ENCODE assay signal across 14 mouse cellular contexts in the genomic region with DNA sequence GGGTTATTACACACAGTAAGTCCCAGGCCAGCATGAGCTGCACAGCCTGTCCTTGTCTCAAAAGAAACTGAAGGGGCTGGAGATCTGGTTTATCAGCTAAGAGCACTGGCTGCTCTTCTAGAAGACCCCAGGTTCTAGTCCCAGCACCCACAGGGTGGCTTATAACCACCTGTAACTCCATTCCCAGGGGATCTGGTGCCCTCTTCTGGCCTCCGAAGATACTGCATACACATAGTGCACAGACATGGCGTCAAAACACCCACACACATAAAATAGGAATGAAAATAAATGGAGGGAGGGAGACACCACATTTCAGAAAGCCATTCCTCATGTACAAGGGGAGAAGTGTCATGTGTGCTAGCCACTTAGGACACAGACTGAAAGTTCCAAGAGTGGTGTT. TPM values are rescaled to one million over a fixed set of nuclear protein-coding genes. Genes with fewer than 3 reads are reported as not detected.
A peak's percentile ranks its signal among the peaks of the same experiment; 100 is the strongest.
DNase-seq lines count a peak whose midpoint lies in the region; ATAC-seq and TF ChIP-seq lines count a peak whose summit lies in the region.
"Had no signal": no experiment of that assay in that cellular context is flagged by ENCODE, and none has a peak within 500 bp of the region (broad histone marks: within the 10 kb centered on the region; RNA-seq: fewer than 3 reads in every experiment).

No protein-coding gene starts in this region.

- intact Hi-C loops in heart, postnatal 25 days (cut with DNase I), result loop anchor here (5.0 kb wide), 1 partner anchor 58 kb away; a partner anchor contains a TSS

- DNase-seq in CD4-positive, CD25-positive, alpha-beta regulatory T cell, adult 2 months (ENCODE audit: low read depth, low spot score), result peak; percentile 7
- no peak for DNase-seq in layer of hippocampus, adult 2 months (ENCODE audit: low spot score in 2 of 2)
- no peak for DNase-seq in layer of hippocampus, postnatal 14 days (ENCODE audit: low spot score in 2 of 2)
- peak; percentile 17 for DNase-seq in thymus, postnatal 4 days
- no peak for DNase-seq in thymus, postnatal 0 days (ENCODE audit: low spot score)
- no peak for DNase-seq in heart, postnatal 25 days (ENCODE audit: low spot score)
- DNase-seq: right cerebral cortex, postnatal 14 days had no signal

- TF ChIP-seq CTCF in layer of hippocampus, adult 2 months (conservative IDR thresholded peaks at IDR 0.05), result peak; percentile 57

- no peak for ATAC-seq in CD4-positive, CD25-positive, alpha-beta regulatory T cell, adult 4 months
- ATAC-seq in megakaryocyte progenitor cell, adult 5-6 weeks (replicated peaks; ENCODE audit: poor library complexity), result no peak
- ATAC-seq: forebrain, embryonic 16.5 days; inflammation-experienced regulatory T-cells, adult 6 months had no signal

- H3K27ac ChIP-seq in layer of hippocampus, adult 2 months, result no peak overlapping the region
- H3K27ac ChIP-seq: liver, embryonic 15.5 days had no signal

- no peak overlapping the region for H3K4me3 ChIP-seq in layer of hippocampus, adult 2 months
- H3K4me3 ChIP-seq: erythroblast, embryonic 14.5 days; heart, embryonic 12.5 days; liver, embryonic 15.5 days had no signal

RNA-seq across cellular contexts. Expression of a gene that starts 59.1 kb away (rescaled TPM):
- not detected for polyA plus RNA-seq in CD4-positive, CD25-positive, alpha-beta regulatory T cell, adult 4 months (2017; shearing (Covaris generic))
- total RNA-seq in layer of hippocampus, adult 2 months (2021), result 10 to 100 TPM; 81.4 to 86.7 TPM
- 10 to 100 TPM; 82.8 to 89.6 TPM for total RNA-seq in layer of hippocampus, postnatal 14 days (2021)
- 0.10 and 0.28 TPM in 2 replicates for polyA plus RNA-seq in thymus, postnatal 0 days (2015; fragmentation: Nextera tagmentation; extraction: Ambion mirVana)
- not detected in 2 replicates for total RNA-seq in megakaryocyte progenitor cell, adult 5-6 weeks (2015)
- not detected in 2 replicates for total RNA-seq in megakaryocyte progenitor cell, adult 5-6 weeks (2017)
- 10 to 100 TPM in 1 of 2 experiments, 1 to 10 TPM in 1; 9.8 to 11.4 TPM for total RNA-seq in heart, postnatal 25 days (2021)
- polyA plus RNA-seq: erythroblast, embryonic 14.5 days; inflammation-experienced regulatory T-cells, adult 6 months had no signal

Comparison
In these comparisons a context has a peak if more than half of its experiments do, and no peak if none do; other contexts are left out.
1. DNase-seq: peak in CD4-positive, CD25-positive, alpha-beta regulatory T cell, adult 2 months (single experiment) and thymus, postnatal 4 days (single experiment); none in layer of hippocampus, adult 2 months (0 of 2), layer of hippocampus, postnatal 14 days (0 of 2), thymus, postnatal 0 days (single experiment) and heart, postnatal 25 days (single experiment).
2. RNA of a gene that starts 59.1 kb away (total RNA-seq): 82.8 to 89.6 TPM in layer of hippocampus, postnatal 14 days, 81.4 to 86.7 TPM in layer of hippocampus, adult 2 months and 9.8 to 11.4 TPM in heart, postnatal 25 days; not detected in megakaryocyte progenitor cell, adult 5-6 weeks; every median in the first group is over 10 times any median in the second.